Mouse (Mus musculus): ENCODE measurements at regions not wholly inside any gene's neighbourhood (a gene's known extent, or its start where the extent isn't known, plus 50 kb on each side); places are given as distances from the start of the nearest gene placed in this dataset.

GRCm38 (mm10) chr5:12243179-12243805 is 139.9 kb upstream of the Sema3d start:
- Histone ChIP-seq H3K27me3 (ENCODE audit: control insufficient read depth, insufficient read depth, low read length) (no peaks in the 10 kb centered on the region), H3K4me1 (ENCODE audit: control insufficient read depth, insufficient read depth, low read length) (no peaks in the 10 kb centered on the region), H3K4me3 (replicated peaks; ENCODE audit: insufficient read depth, low read depth, low read length) (no peak overlapping the region), H3K27ac (ENCODE audit: insufficient read depth, low read length) (no peak overlapping the region)
- TF ChIP-seq POLR2A (IDR thresholded peaks at IDR 0.05; ENCODE audit: borderline replicate concordance, insufficient read depth, low read length) (no peak), CTCF (IDR thresholded peaks at IDR 0.05; ENCODE audit: borderline replicate concordance, insufficient read depth, low read depth, low read length) (no peak)
- no peak for DNase-seq
- WGBS, result 74% methylated on average over 9 of the region's 9 CpGs

DNA sequence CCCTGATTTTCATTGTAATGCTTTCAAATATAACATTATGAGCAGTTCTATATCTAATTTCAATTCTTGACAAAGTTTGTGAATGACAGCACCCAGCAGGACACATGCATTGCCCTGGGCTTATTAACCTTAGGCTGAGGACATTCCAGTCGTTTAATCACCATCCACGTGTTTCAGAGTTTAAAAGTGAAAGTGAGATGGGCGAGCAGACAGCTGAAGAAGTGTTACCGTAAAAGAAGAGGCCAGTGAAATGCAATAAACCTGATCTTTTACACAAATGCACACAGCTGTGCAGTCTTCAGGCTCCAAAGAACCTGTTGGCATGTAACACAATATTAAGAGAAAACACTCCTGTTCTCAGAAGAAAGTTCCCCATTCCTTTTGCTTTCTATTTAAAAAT is 89.5 kb upstream of the Sema3d start:
- 35% methylated on average over 4 of the region's 4 CpGs for WGBS
- no peak for TF ChIP-seq POLR2A (IDR thresholded peaks at IDR 0.05; ENCODE audit: borderline replicate concordance, insufficient read depth, low read length)
- TF ChIP-seq CTCF (IDR thresholded peaks at IDR 0.05; ENCODE audit: borderline replicate concordance, insufficient read depth, low read depth, low read length), result no peak
- no peak for DNase-seq
- no peak overlapping the region for H3K27ac ChIP-seq (ENCODE audit: insufficient read depth, low read length)
- no peaks in the 10 kb centered on the region for H3K27me3 ChIP-seq (ENCODE audit: control insufficient read depth, insufficient read depth, low read length)
- H3K4me1 ChIP-seq (ENCODE audit: control insufficient read depth, insufficient read depth, low read length), result no peaks in the 10 kb centered on the region
- H3K4me3 ChIP-seq (replicated peaks; ENCODE audit: insufficient read depth, low read depth, low read length), result no peak overlapping the region

- TF ChIP-seq CTCF (IDR thresholded peaks at IDR 0.05; ENCODE audit: borderline replicate concordance, insufficient read depth, low read depth, low read length) (no peak), POLR2A (IDR thresholded peaks at IDR 0.05; ENCODE audit: borderline replicate concordance, insufficient read depth, low read length) (no peak)
- H3K4me3 ChIP-seq (replicated peaks; ENCODE audit: insufficient read depth, low read depth, low read length), result no peak overlapping the region
- no peak overlapping the region for H3K27ac ChIP-seq (ENCODE audit: insufficient read depth, low read length)
Measured at GRCm38 (mm10) chr5:12297331-12297730, 85.9 kb upstream of the Sema3d start.

DNA sequence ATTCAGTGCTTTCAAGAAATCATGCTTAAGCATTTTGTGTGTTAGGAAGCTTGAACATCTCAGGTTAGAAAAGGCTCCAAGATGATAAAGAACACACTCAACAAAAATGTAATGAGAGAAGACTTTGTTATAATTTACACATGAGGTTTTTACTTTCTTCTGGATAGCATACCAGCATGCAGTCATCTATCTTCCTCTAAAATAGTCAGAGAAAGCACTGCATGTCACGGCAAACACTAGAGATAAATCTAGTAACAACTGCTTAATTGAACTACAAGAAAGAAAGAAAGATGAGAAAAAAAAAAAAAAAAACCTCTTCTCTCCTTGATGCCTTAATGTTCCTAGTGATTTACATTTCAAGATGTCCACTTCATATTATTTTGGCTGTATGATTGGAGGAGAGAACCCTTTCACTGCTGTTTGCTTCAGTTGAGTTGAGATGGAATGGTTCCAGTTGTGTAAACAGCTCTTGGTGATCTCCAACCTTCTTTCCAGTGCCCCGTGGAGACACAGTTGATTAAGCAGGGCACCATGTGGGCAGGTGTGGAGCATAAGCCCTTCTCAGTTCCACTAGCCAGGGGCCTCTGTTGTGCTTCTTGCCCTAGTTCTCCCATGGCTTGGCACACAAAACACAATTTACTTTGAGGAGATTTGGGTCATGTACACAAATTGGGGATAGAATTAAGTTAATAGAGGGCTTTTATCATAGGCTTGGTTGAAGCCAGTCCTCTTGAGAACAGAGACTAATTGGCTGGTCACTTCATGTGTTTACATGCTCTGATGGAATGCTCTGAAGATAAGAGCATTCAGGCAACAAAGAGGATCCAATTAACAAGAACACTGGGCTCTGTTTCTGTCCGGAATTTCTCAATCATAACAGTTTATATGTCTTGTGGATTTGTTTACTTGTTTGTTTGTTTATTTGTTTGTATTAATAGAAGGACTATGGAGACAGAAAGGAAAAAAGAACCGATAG is 81.1 kb upstream of the Sema3d start:
- TF ChIP-seq CTCF (IDR thresholded peaks at IDR 0.05; ENCODE audit: borderline replicate concordance, insufficient read depth, low read depth, low read length) (no peak), POLR2A (IDR thresholded peaks at IDR 0.05; ENCODE audit: borderline replicate concordance, insufficient read depth, low read length) (no peak)
- WGBS, result 60% methylated on average over 4 of the region's 4 CpGs
- no peak overlapping the region for H3K4me3 ChIP-seq (replicated peaks; ENCODE audit: insufficient read depth, low read depth, low read length)
- no peaks in the 10 kb centered on the region for H3K4me1 ChIP-seq (ENCODE audit: control insufficient read depth, insufficient read depth, low read length)
- no peak overlapping the region for H3K27ac ChIP-seq (ENCODE audit: insufficient read depth, low read length)
- DNase-seq, result peak in 1 of 2 experiments; percentile 8
- H3K27me3 ChIP-seq (ENCODE audit: control insufficient read depth, insufficient read depth, low read length), result no peaks in the 10 kb centered on the region

More at GRCm38 (mm10) chr5:12297331-12297730, 85.9 kb upstream of the Sema3d start:
- H3K27me3 ChIP-seq (ENCODE audit: control insufficient read depth, insufficient read depth, low read length), result no peaks in the 10 kb centered on the region
- no peaks in the 10 kb centered on the region for H3K4me1 ChIP-seq (ENCODE audit: control insufficient read depth, insufficient read depth, low read length)
- DNase-seq, result no peak
- WGBS, result 46% methylated on average over 2 of the region's 2 CpGs

- TF ChIP-seq POLR2A (IDR thresholded peaks at IDR 0.05; ENCODE audit: borderline replicate concordance, insufficient read depth, low read length) (no peak), CTCF (IDR thresholded peaks at IDR 0.05; ENCODE audit: borderline replicate concordance, insufficient read depth, low read depth, low read length) (no peak)
- DNase-seq, result no peak
- Histone ChIP-seq H3K4me3 (replicated peaks; ENCODE audit: insufficient read depth, low read depth, low read length) (no peak overlapping the region), H3K27me3 (ENCODE audit: control insufficient read depth, insufficient read depth, low read length) (no peaks in the 10 kb centered on the region), H3K27ac (ENCODE audit: insufficient read depth, low read length) (no peak overlapping the region), H3K4me1 (ENCODE audit: control insufficient read depth, insufficient read depth, low read length) (no peaks in the 10 kb centered on the region)
Measured at GRCm38 (mm10) chr5:12309408-12309807, 73.8 kb upstream of the Sema3d start.

- H3K4me3 ChIP-seq (replicated peaks; ENCODE audit: insufficient read depth, low read depth, low read length), result no peak overlapping the region
- DNase-seq, result no peak
- 57% methylated on average over 4 of the region's 4 CpGs for WGBS
- TF ChIP-seq POLR2A (IDR thresholded peaks at IDR 0.05; ENCODE audit: borderline replicate concordance, insufficient read depth, low read length) (no peak), CTCF (IDR thresholded peaks at IDR 0.05; ENCODE audit: borderline replicate concordance, insufficient read depth, low read depth, low read length) (no peak)
- no peak overlapping the region for H3K27ac ChIP-seq (ENCODE audit: insufficient read depth, low read length)
- H3K4me1 ChIP-seq (ENCODE audit: control insufficient read depth, insufficient read depth, low read length), result no peaks in the 10 kb centered on the region
- H3K27me3 ChIP-seq (ENCODE audit: control insufficient read depth, insufficient read depth, low read length), result no peaks in the 10 kb centered on the region
Measured at GRCm38 (mm10) chr5:12332648-12333305, 50.4 kb upstream of the Sema3d start.

Data from cerebellum, adult 2 months (tissue).